Mouse (Mus musculus) kidney, postnatal 14 days (tissue): ENCODE measurements at regions not wholly inside any gene's neighbourhood (a gene's known extent, or its start where the extent isn't known, plus 50 kb on each side); places are given as distances from the start of the nearest gene placed in this dataset.

Experiments
- DNase-seq: peaks from one replicate; pipeline ENCODE4 v3.0.0; 2022; ENCODE audit warnings: mixed read lengths

- no peak for DNase-seq
Measured at GRCm38 (mm10) chr5:4498425-4498824, 259.4 kb downstream of the Fzd1 start.

GRCm38 (mm10) chr5:4496907-4497200 lies 261.0 kb downstream of the Fzd1 start:
- peak; percentile 13 for DNase-seq

- DNase-seq = peak; percentile 29
Measured at GRCm38 (mm10) chr5:4496132-4496906, 261.5 kb downstream of the Fzd1 start.

- no peak for DNase-seq
Measured at GRCm38 (mm10) chr5:4495482-4495881, 262.4 kb downstream of the Fzd1 start.

- DNase-seq = no peak
Measured at GRCm38 (mm10) chr5:4486391-4487132, 271.3 kb downstream of the Fzd1 start.

DNA sequence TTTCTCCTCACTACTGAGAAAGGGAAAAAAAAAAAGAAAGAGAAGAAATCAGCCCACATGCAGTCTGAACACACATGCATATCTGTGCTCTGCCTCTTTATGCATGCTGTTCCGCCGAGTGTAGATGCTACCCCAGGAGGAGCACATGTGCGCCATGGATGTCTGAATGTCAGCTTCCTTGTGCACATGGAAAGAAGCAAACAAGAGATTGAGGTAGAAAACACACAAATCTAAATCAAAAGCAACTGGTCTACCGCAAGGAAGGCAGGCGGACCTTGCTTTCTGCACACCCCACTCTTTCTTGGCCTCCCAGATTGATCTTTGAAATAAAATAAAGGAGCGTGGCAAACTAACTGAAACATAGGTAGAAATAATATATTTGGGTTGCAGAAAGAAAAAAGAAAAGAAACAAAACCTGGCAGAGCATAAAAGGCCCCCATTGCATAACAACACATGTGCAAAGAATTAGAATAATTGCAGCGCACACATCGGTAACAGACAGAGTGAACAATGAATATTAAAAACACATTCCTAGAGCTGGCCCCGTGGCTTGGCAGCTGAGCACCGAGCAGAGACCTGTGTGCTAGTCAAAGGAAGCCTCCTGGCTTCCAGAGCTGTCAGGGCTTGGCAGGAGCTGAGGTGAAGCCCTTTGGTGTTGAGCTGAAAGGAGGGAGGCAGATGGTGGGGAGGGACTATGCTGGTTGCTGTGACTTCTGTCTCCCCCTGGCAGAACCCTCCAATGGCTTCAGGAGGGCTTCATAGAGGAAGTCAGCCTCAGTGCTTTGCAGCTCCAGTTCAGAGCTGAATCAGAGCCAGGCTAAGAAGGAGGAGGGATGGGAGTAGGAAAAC lies 272.1 kb downstream of the Fzd1 start:
- DNase-seq = peak; percentile 4

GRCm38 (mm10) chr5:4484780-4485179 lies 273.1 kb downstream of the Fzd1 start:
- no peak for DNase-seq

DNA sequence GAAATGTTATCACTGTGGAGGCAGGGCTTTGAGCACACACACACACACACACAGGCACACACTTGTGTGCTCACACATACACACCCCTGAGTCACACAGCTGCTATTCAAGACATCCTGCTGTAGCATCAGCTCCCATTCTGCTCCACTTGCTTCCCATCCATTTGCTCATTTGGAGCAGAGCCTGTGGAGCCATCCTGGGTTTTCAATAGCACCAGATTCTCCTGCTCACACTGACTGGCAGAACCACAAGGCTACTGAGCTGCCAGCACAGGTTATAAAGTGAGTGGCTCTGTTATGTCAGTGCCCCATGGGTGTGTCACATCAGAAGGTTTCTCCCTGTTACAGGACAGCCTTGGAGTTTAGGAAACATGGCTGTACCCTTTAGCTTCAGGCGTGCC lies 273.7 kb downstream of the Fzd1 start:
- DNase-seq = no peak

DNA sequence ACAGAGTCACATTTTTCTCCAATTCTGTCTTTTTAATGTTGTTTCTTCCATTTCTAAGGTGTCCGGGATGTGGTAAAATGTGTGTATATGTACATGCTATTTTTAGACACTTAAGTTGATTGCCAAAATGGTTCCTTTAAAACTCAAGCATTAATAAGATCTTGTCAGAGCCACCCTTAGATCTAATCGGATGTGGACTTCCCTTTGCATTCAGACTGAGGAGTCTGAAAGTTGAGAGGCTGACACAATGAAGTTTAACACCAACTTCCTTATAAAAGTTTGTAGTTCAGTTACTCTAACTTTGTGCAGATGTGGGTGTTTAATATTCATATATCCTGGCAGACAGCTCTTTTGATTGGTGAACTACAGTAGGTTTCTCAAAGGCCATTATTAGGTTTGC lies 282.1 kb downstream of the Mterf1b start:
- DNase-seq = no peak
